Mouse (Mus musculus) bone marrow macrophage, adult 2 months (primary cell): Measurements from ENCODE around the gene Spef2. TPM values are rescaled to one million over a fixed set of nuclear protein-coding genes. Genes with fewer than 3 reads are reported as not detected.

Experiments used
- H3K27ac ChIP-seq: 2 replicates; pipeline ENCODE4 v1.5.1; 2012; ENCODE audit warnings: low read depth, low read length; ENCODE audit not compliant: insufficient read depth
- H3K4me1 ChIP-seq: 2 replicates; pipeline ENCODE4 v1.6.1; 2012; ENCODE audit warnings: low read length; ENCODE audit not compliant: control insufficient read depth, insufficient read depth
- H3K4me3 ChIP-seq: 2 replicates; pipeline ENCODE4 v1.5.1; 2012; ENCODE audit warnings: mild to moderate bottlenecking, low read length, moderate library complexity; ENCODE audit not compliant: insufficient read depth
- CTCF ChIP-seq: IDR thresholded peaks from 2 replicates; pipeline ENCODE4 v1.5.1; 2012; ENCODE audit warnings: low read depth, mild to moderate bottlenecking, low read length, moderate library complexity
- POLR2A ChIP-seq: IDR thresholded peaks from 2 replicates; pipeline ENCODE4 v1.6.1; 2012; ENCODE audit warnings: mild to moderate bottlenecking, low read depth, low read length, borderline replicate concordance
- polyA plus RNA-seq: library from polyadenylated mRNA; stranded (reverse); fragments of >200 nt; gene quantifications from 2 replicates; pipeline ENCODE4 v1.2.4, GENCODE M21; 2012; ENCODE audit not compliant: missing spikeins, insufficient read depth, insufficient read length

Spef2 gene
- polyA plus RNA-seq, 1 experiment = 0.19 TPM

GRCm38 (mm10) chr15:9714574-9715458, 33.9 kb downstream of the Spef2 start:
- Histone ChIP-seq H3K27ac (peak overlapping the region; percentile 21), H3K4me1 (peaks cover 18% of the 10 kb centered on the region), H3K4me3 (no peak overlapping the region)
- TF ChIP-seq POLR2A (no peak), CTCF (no peak)

- no peak for TF ChIP-seq POLR2A
- no peak for TF ChIP-seq CTCF
- Histone ChIP-seq H3K4me1 (peaks cover 19% of the 10 kb centered on the region), H3K4me3 (no peak overlapping the region), H3K27ac (no peak overlapping the region)
These were observed 35.0 kb downstream of the Spef2 start for GRCm38 (mm10) chr15:9713707-9714106.

- Histone ChIP-seq H3K27ac (no peak overlapping the region), H3K4me1 (peaks cover 11% of the 10 kb centered on the region), H3K4me3 (no peak overlapping the region)
- no peak for TF ChIP-seq POLR2A
- TF ChIP-seq CTCF = no peak
These were observed 38.3 kb downstream of the Spef2 start for GRCm38 (mm10) chr15:9710330-9710729.

GRCm38 (mm10) chr15:9705830-9706450, 42.7 kb downstream of the Spef2 start:
- H3K27ac ChIP-seq = no peak overlapping the region
- peaks cover 3% of the 10 kb centered on the region; the same call in 1 of the 2 replicates for H3K4me1 ChIP-seq
- no peak for TF ChIP-seq CTCF
- no peak for TF ChIP-seq POLR2A
- no peak overlapping the region for H3K4me3 ChIP-seq

GRCm38 (mm10) chr15:9701845-9702244, 46.8 kb downstream of the Spef2 start:
- Histone ChIP-seq H3K4me1 (no peaks in the 10 kb centered on the region), H3K4me3 (no peak overlapping the region), H3K27ac (no peak overlapping the region; the same call in 1 of the 2 replicates)
- TF ChIP-seq CTCF = no peak

- Histone ChIP-seq H3K27ac (no peak overlapping the region), H3K4me1 (no peaks in the 10 kb centered on the region), H3K4me3 (no peak overlapping the region)
- TF ChIP-seq POLR2A (no peak), CTCF (no peak)
These were observed 56.9 kb downstream of the Spef2 start for GRCm38 (mm10) chr15:9691721-9692120.

- H3K27ac ChIP-seq = no peak overlapping the region
- H3K4me1 ChIP-seq = no peaks in the 10 kb centered on the region
- H3K4me3 ChIP-seq = no peak overlapping the region
- TF ChIP-seq POLR2A (no peak), CTCF (no peak)
These were observed 57.8 kb downstream of the Spef2 start for GRCm38 (mm10) chr15:9690845-9691244.

- TF ChIP-seq CTCF (no peak), POLR2A (no peak)
- Histone ChIP-seq H3K27ac (no peak overlapping the region), H3K4me3 (no peak overlapping the region), H3K4me1 (no peaks in the 10 kb centered on the region)
These were observed 58.2 kb downstream of the Spef2 start for GRCm38 (mm10) chr15:9690436-9690835.

- Histone ChIP-seq H3K4me3 (no peak overlapping the region), H3K4me1 (no peaks in the 10 kb centered on the region), H3K27ac (no peak overlapping the region)
- TF ChIP-seq CTCF (no peak), POLR2A (no peak)
These were observed 65.2 kb downstream of the Spef2 start for GRCm38 (mm10) chr15:9683485-9683884.
